29 mouse cellular contexts compared by ENCODE assay signal in genomic region chr7:75943844-75944243, GRCm38 (mm10).
A peak's percentile ranks its signal among the peaks of the same experiment; 100 is the strongest.
DNase-seq lines count a peak whose midpoint lies in the region; ATAC-seq lines count a peak whose summit lies in the region.
"Had no signal": no experiment of that assay in that cellular context is flagged by ENCODE, and none has a peak within 500 bp of the region (broad histone marks: within the 10 kb centered on the region; RNA-seq: fewer than 3 reads in every experiment).

No protein-coding gene starts in this region.

- H3K9ac ChIP-seq in midbrain, embryonic 14.5 days (replicated peaks; ENCODE audit: low read length) = no peak overlapping the region
- no peak overlapping the region for H3K9ac ChIP-seq in midbrain, embryonic 13.5 days (replicated peaks)
- H3K9ac ChIP-seq in neural tube, embryonic 15.5 days (replicated peaks) = no peak overlapping the region
- H3K9ac ChIP-seq: heart, embryonic 12.5 days; kidney, embryonic 15.5 days; liver, embryonic 14.5 days; midbrain, embryonic 12.5 days had no signal

- no peaks in the 10 kb centered on the region for H3K27me3 ChIP-seq in midbrain, embryonic 14.5 days (ENCODE audit: control insufficient read depth, insufficient read depth, low read length)
- H3K27me3 ChIP-seq in midbrain, embryonic 13.5 days = no peaks in the 10 kb centered on the region
- H3K27me3 ChIP-seq in neural tube, embryonic 15.5 days (replicated peaks) = no peaks in the 10 kb centered on the region
- H3K27me3 ChIP-seq: heart, embryonic 12.5 days; kidney, embryonic 15.5 days; midbrain, embryonic 12.5 days had no signal

- H3K4me1 ChIP-seq in midbrain, embryonic 14.5 days (ENCODE audit: control insufficient read depth, insufficient read depth, low read length) = peaks cover 4% of the 10 kb centered on the region; the same call in 1 of the 2 replicates
- 0 out of 2 replicates have a peak, but pooled peaks cover 6% of the 10 kb centered on the region for H3K4me1 ChIP-seq in midbrain, embryonic 13.5 days (replicated peaks)
- peaks cover 5% of the 10 kb centered on the region; the same call in 1 of the 2 replicates for H3K4me1 ChIP-seq in neural tube, embryonic 15.5 days
- H3K4me1 ChIP-seq: heart, embryonic 12.5 days; kidney, embryonic 15.5 days had no signal

- intact Hi-C loops in gastrocnemius, postnatal 36 days (cut with DNase I) = no loop called here

- no peak for ATAC-seq in midbrain, embryonic 14.5 days (ENCODE audit: low FRiP score, low TSS enrichment)
- no peak for ATAC-seq in midbrain, embryonic 13.5 days
- peak; percentile 50; the same call in 1 of the 2 replicates for ATAC-seq in neural tube, embryonic 15.5 days (ENCODE audit: low FRiP score)
- ATAC-seq: forebrain, embryonic 14.5 days; hindbrain, embryonic 16.5 days; Patski had no signal

- no peak overlapping the region for H3K27ac ChIP-seq in midbrain, embryonic 14.5 days (replicated peaks; ENCODE audit: low read depth, low read length)
- H3K27ac ChIP-seq in midbrain, embryonic 13.5 days = no peak overlapping the region
- no peak overlapping the region for H3K27ac ChIP-seq in neural tube, embryonic 15.5 days (replicated peaks)
- H3K27ac ChIP-seq: heart, adult 2 months; kidney, embryonic 15.5 days; liver, embryonic 14.5 days; macrophage; midbrain, embryonic 12.5 days; stomach, postnatal 0 days had no signal

- no peak overlapping the region for H3K4me2 ChIP-seq in midbrain, embryonic 14.5 days (ENCODE audit: low read length)
- no peak overlapping the region for H3K4me2 ChIP-seq in midbrain, embryonic 13.5 days (replicated peaks)
- no peak overlapping the region for H3K4me2 ChIP-seq in neural tube, embryonic 15.5 days
- H3K4me2 ChIP-seq: heart, embryonic 12.5 days; kidney, embryonic 15.5 days; midbrain, embryonic 12.5 days had no signal

- H3K4me3 ChIP-seq in midbrain, embryonic 14.5 days (replicated peaks; ENCODE audit: low read depth, low read length) = no peak overlapping the region
- H3K4me3 ChIP-seq in midbrain, embryonic 13.5 days (replicated peaks) = no peak overlapping the region
- no peak overlapping the region for H3K4me3 ChIP-seq in neural tube, embryonic 15.5 days (replicated peaks)
- H3K4me3 ChIP-seq: heart, adult 2 months; heart, embryonic 12.5 days; kidney, embryonic 15.5 days; midbrain, embryonic 12.5 days had no signal

- 5% methylated on average over 3 of the region's 3 CpGs for WGBS in midbrain, embryonic 14.5 days
- 15% methylated on average over 3 of the region's 3 CpGs for WGBS in midbrain, embryonic 13.5 days
- 22% methylated on average over 3 of the region's 3 CpGs for WGBS in neural tube, embryonic 15.5 days

- peak; percentile 31 for DNase-seq in embryo, embryonic 10 days (ENCODE audit: low spot score)
- no peak for DNase-seq in embryo, embryonic 11 days
- DNase-seq in midbrain, embryonic 14.5 days = peak; percentile 6
- DNase-seq in mesoderm, embryonic 11.5 days (ENCODE audit: low read depth, low spot score) = peak; percentile 31
- no peak for DNase-seq in gastrocnemius, postnatal 36 days
- DNase-seq: adrenal gland, postnatal 10 days; cerebellum, adult 11 months; cerebellum, adult 9-10 months; cerebellum, postnatal 36 days; gastrocnemius, postnatal 25 days; heart, adult 2 months; kidney, adult 18-20 months; kidney, postnatal 25 days; liver; lung, adult 2 months; lung, postnatal 10 days; right cerebral cortex, postnatal 4 days had no signal

- no peaks in the 10 kb centered on the region for H3K36me3 ChIP-seq in midbrain, embryonic 14.5 days (ENCODE audit: control insufficient read depth, insufficient read depth, low read length)
- no peaks in the 10 kb centered on the region for H3K36me3 ChIP-seq in midbrain, embryonic 13.5 days
- H3K36me3 ChIP-seq in neural tube, embryonic 15.5 days = no peaks in the 10 kb centered on the region
- H3K36me3 ChIP-seq: G1E; heart, embryonic 12.5 days; kidney, embryonic 15.5 days; midbrain, embryonic 12.5 days had no signal

- no peaks in the 10 kb centered on the region for H3K9me3 ChIP-seq in midbrain, embryonic 14.5 days (ENCODE audit: control insufficient read depth, low read length)
- H3K9me3 ChIP-seq in midbrain, embryonic 13.5 days = no peaks in the 10 kb centered on the region
- H3K9me3 ChIP-seq in neural tube, embryonic 15.5 days (replicated peaks) = no peaks in the 10 kb centered on the region
- H3K9me3 ChIP-seq: G1E; heart, embryonic 12.5 days; kidney, embryonic 15.5 days; midbrain, embryonic 12.5 days had no signal

Comparison
In these comparisons a context has a peak if more than half of its experiments do, and no peak if none do; other contexts are left out.
1. DNase-seq: peak in embryo, embryonic 10 days (single experiment), midbrain, embryonic 14.5 days (single experiment) and mesoderm, embryonic 11.5 days (single experiment); none in embryo, embryonic 11 days (single experiment) and gastrocnemius, postnatal 36 days (0 of 2).